Mouse (Mus musculus) 3134 (cell line): ENCODE data around the gene Rnf26.

Experiments
- DNase-seq: peaks from one replicate; pipeline ENCODE4 v3.0.0-alpha.2; 2011; ENCODE audit warnings: low spot score; ENCODE audit not compliant: insufficient read length; ENCODE audit errors: extremely low read depth

The Rnf26 gene

DNA sequence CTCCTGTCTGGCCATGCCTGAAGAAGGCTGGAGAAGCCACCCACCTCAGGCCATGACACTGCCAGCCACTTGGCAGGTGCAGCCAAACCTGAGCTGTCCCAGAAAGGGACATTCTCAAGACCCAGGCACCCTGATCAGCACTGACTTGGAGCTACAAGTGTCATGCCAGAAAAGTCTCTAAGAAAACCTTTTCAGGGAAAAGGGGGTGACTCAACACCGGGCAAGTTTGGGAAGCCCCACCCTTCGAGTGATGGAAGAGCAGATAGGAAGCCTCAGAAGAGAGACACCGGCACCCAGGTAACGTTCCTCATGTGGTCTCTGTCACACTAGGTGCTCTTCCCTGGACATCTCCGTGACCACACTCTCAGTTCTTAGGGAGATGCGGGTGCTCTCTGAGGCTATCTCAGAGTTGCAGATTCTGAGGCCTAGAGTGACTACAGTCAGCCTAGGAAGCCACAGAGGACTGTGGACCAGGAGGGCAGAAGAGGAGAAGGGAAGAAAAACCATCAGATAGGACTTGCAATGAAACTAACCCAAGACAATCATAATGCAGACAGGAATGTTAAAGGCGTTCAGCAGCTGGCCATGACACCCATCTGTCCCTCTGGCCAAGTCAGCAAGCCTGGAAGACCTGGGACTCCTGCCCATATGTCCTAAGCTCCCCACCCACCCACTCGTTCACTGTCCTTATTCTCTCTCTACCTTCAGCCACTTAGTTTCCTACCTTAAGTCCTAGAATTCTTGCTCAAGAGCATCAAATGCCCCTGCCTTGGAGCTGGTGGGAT, 63.7 kb downstream of the Rnf26 start:
- DNase-seq = no peak

DNA sequence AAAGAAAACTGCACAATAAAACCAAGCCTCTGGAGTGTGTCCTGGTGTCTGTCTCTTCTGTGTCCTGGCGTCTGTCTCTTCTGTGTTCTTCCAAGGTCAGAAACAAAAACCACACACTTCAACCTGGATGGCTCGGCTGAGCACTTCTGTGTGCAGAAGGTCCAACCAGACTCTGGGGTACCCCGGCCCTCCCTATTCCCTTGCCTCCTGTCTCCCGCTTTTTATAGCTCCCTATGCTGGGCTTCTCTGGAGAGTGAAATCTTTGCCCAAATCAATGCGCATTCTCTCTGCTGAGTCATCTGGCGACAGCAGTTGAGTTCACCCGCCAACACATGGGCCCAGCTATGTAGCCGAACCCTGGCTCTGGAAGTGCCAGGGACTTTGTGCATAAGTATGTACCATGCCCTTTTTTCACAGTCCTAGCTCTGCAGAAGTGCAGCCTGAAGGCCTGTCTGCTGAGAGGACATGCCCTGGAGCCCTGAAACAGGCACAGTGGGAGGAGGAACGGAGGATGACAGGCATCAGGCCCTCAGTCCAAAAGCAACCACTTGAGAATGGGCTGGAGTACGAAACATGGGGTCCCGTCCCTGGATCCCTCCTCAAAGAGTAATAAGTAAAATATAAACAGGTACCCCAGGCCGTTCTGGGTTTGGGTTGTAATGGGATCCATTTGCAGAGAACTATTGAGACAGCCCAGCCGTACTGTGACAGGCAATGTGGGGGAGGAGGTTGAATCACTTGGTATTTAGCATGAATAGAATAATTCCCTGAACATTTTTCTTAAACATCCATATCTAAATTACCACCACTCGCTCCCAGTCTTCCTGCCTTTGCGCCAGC, 64.6 kb downstream of the Rnf26 start:
- peak; percentile 54 for DNase-seq

DNA sequence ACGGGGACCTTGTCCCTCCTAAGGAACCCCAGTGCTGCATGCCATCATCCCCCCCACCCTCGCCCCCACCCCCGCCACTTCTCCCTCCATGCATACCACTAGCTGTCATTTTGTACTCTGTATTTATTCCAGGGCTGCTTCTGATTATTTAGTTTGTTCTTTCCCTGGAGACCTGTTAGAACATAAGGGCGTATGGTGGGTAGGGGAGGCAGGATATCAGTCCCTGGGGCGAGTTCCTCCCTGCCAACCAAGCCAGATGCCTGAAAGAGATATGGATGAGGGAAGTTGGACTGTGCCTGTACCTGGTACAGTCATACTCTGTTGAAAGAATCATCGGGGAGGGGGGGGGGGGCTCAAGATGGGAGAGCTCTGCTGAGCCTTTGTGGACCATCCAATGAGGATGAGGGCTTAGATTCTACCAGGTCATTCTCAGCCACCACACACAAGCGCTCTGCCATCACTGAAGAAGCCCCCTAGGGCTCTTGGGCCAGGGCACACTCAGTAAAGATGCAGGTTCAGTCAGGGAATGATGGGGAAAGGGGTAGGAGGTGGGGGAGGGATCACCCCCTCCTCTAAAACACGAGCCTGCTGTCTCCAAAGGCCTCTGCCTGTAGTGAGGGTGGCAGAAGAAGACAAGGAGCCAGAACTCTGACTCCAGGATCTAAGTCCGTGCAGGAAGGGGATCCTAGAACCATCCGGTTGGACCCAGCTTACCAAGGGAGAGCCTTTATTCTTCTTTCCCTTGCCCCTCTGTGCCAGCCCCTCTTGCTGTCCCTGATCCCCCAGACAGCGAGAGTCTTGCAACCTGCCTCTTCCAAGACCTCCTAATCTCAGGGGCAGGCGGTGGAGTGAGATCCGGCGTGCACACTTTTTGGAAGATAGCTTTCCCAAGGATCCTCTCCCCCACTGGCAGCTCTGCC, 65.5 kb downstream of the Rnf26 start:
- DNase-seq = no peak

DNA sequence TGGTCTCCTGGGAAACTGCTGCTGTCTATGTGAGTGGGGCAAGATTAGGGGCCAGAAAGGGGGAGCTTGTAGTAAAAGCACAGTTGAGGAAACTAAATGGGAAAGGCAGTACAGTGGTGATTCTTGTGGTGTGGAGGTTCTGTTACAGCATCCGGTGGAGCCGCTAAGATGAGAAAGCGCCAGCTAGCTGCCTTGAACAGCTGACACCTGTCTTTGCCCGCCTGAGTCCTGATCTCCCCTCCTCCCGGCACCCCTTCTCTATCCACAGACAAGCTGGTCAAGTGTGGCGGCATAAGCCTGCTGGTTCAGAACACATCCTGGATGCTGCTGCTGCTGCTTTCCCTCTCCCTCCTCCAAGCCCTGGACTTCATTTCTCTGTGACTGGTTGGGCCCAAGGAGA, 66.2 kb downstream of the Rnf26 start:
- DNase-seq = no peak

DNA sequence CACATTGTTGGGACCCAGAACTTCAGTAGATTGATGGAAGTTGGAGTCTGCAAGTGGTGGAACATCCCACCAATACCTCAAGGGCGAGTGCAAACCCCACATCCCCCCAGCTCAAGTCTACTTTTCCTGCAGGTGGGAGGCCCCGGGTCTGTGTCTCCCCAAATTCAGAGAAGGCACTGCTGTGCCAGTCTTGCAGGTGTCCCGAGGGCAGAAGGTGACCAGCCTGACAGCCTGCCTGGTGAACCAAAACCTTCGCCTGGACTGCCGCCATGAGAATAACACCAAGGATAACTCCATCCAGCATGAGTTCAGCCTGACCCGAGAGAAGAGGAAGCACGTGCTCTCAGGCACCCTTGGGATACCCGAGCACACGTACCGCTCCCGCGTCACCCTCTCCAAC, 66.9 kb downstream of the Rnf26 start:
- no peak for DNase-seq

DNA sequence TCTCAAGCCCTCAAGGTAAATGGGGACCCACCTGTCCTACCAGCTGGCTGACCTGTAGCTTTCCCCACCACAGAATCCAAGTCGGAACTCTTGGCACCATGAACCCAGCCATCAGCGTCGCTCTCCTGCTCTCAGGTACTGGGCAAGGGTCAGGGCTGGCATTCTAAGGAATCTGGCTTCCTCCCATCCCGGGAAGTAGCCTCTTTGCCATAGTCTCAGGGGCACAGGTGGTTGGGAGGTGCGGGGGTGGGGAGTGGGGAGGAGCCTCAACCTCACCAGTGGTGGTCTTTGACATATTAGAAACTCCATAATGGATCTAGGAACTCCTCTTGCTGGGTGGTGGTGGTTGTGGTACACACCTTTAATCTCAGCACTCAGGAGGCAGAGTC, 67.4 kb downstream of the Rnf26 start:
- no peak for DNase-seq
